Mouse (Mus musculus) MEL (cell line): ENCODE data around the gene Tm4sf19. TPM values are rescaled to one million over a fixed set of nuclear protein-coding genes. Genes with fewer than 3 reads are reported as not detected.

Source experiments
- DNase-seq: peaks from one replicate; pipeline ENCODE4 v3.0.0; 2011; ENCODE audit warnings: low read depth, low spot score
- H3K27ac ChIP-seq: 2 replicates; pipeline ENCODE4 v1.5.1; 2012; ENCODE audit warnings: low read depth, mild to moderate bottlenecking, control low read depth, low read length, moderate library complexity; ENCODE audit not compliant: control insufficient read depth
- H3K27me3 ChIP-seq, 2 experiments: fragments of 150-350 bp in 1 of 2; sonication (generic) in 1 of 2; 2 replicates each; pipeline ENCODE4 v1.6.1; 2012; ENCODE audit warnings: low read length in 2 of 2, mild to moderate bottlenecking in 2 of 2, improper control_type of control experiment in 1 of 2, moderate library complexity in 1 of 2; ENCODE audit not compliant: insufficient read depth in 2 of 2, control insufficient read depth in 1 of 2
- H3K36me3 ChIP-seq, 2 experiments: 2 replicates each; pipeline ENCODE4 v1.6.1; 2012 to 2014; ENCODE audit warnings: low read length in 2 of 2, improper control_type of control experiment in 1 of 2, inconsistent platforms in 1 of 2, mild to moderate bottlenecking in 1 of 2; ENCODE audit not compliant: insufficient read depth in 2 of 2, control insufficient read depth in 1 of 2
- H3K4me1 ChIP-seq, 2 experiments: fragments of 150-350 bp in 1 of 2; sonication (generic) in 1 of 2; 2 replicates each; pipeline ENCODE4 v1.6.1; 2012; ENCODE audit warnings: low read length in 2 of 2, improper control_type of control experiment in 1 of 2, mild to moderate bottlenecking in 1 of 2; ENCODE audit not compliant: insufficient read depth in 2 of 2, control insufficient read depth in 1 of 2
- H3K4me3 ChIP-seq, 2 experiments: fragments of 150-350 bp in 1 of 2; sonication (generic) in 1 of 2; 2 replicates each; pipeline ENCODE4 v1.5.1; 2012; ENCODE audit warnings: low read depth in 2 of 2, low read length in 2 of 2, mild to moderate bottlenecking in 2 of 2, moderate library complexity in 2 of 2, control low read depth in 1 of 2, improper control_type of control experiment in 1 of 2; ENCODE audit not compliant: control insufficient read depth in 1 of 2, insufficient read depth in 1 of 2
- H3K79me2 ChIP-seq: 2 replicates; pipeline ENCODE4 v1.6.1; 2012; ENCODE audit warnings: mild to moderate bottlenecking, low read length, moderate library complexity; ENCODE audit not compliant: control insufficient read depth, poor library complexity, insufficient read depth
- H3K9ac ChIP-seq: 2 replicates; pipeline ENCODE4 v1.6.1; 2012; ENCODE audit warnings: low read depth, mild to moderate bottlenecking, control low read depth, low read length, moderate library complexity; ENCODE audit not compliant: control insufficient read depth, poor library complexity, severe bottlenecking
- H3K9me3 ChIP-seq: fragments of 150-350 bp; sonication (generic); replicated peaks from 2 replicates; pipeline ENCODE4 v1.6.1; 2012; ENCODE audit warnings: mild to moderate bottlenecking, low read length, improper control_type of control experiment, moderate library complexity; ENCODE audit not compliant: insufficient read depth
- CHD1 ChIP-seq: IDR thresholded peaks from 2 replicates; pipeline ENCODE4 v1.6.1; 2012; ENCODE audit warnings: low read depth, mild to moderate bottlenecking, inconsistent platforms, low read length, improper control_type of control experiment
- CHD2 ChIP-seq: IDR thresholded peaks from 2 replicates; pipeline ENCODE4 v1.6.1; 2011; ENCODE audit warnings: low read length, improper control_type of control experiment
- E2F4 ChIP-seq: IDR thresholded peaks from 2 replicates; pipeline ENCODE4 v1.6.1; 2011; ENCODE audit warnings: low read depth, low read length, improper control_type of control experiment, borderline replicate concordance
- ELF1 ChIP-seq: IDR thresholded peaks from 2 replicates; pipeline ENCODE4 v1.6.1; 2014; ENCODE audit warnings: low read depth, mild to moderate bottlenecking, inconsistent platforms, low read length, improper control_type of control experiment, moderate library complexity
- EP300 ChIP-seq, 2 experiments: IDR thresholded peaks; 2 replicates each; pipeline ENCODE4 v1.6.1; 2011; ENCODE audit warnings: improper control_type of control experiment in 2 of 2, low read length in 2 of 2, low read depth in 1 of 2, mild to moderate bottlenecking in 1 of 2
- ETS1 ChIP-seq: IDR thresholded peaks from 2 replicates; pipeline ENCODE4 v1.6.1; 2012; ENCODE audit warnings: low read depth, mild to moderate bottlenecking, inconsistent platforms, low read length, improper control_type of control experiment, moderate library complexity
- GABPA ChIP-seq: IDR thresholded peaks from 2 replicates; pipeline ENCODE4 v1.6.1; 2012; ENCODE audit warnings: low read depth, mild to moderate bottlenecking, inconsistent platforms, low read length, improper control_type of control experiment, moderate library complexity
- GATA1 ChIP-seq: IDR thresholded peaks from 2 replicates; pipeline ENCODE4 v1.6.1; 2011; ENCODE audit warnings: low read depth, low read length, improper control_type of control experiment
- HCFC1 ChIP-seq: IDR thresholded peaks from 2 replicates; pipeline ENCODE4 v1.6.1; 2012; ENCODE audit warnings: low read depth, mild to moderate bottlenecking, inconsistent platforms, low read length, improper control_type of control experiment, moderate library complexity
- JUND ChIP-seq: IDR thresholded peaks from 2 replicates; pipeline ENCODE4 v1.6.1; 2011; ENCODE audit warnings: low read depth, mild to moderate bottlenecking, improper control_type of control experiment, low read length
- KAT2A ChIP-seq: conservative IDR thresholded peaks from 2 replicates; pipeline ENCODE4 v1.6.1; 2012; ENCODE audit warnings: low read depth, low read length, improper control_type of control experiment, inconsistent platforms
- MAFK ChIP-seq: IDR thresholded peaks from 2 replicates; pipeline ENCODE4 v1.6.1; 2011; ENCODE audit warnings: low read depth, mild to moderate bottlenecking, low read length, improper control_type of control experiment, borderline replicate concordance
- MAX ChIP-seq: IDR thresholded peaks from 2 replicates; pipeline ENCODE4 v1.6.1; 2011; ENCODE audit warnings: low read length, improper control_type of control experiment
- MAZ ChIP-seq: IDR thresholded peaks from 2 replicates; pipeline ENCODE4 v1.6.1; 2012; ENCODE audit warnings: low read depth, mild to moderate bottlenecking, inconsistent platforms, low read length, improper control_type of control experiment
- MXI1 ChIP-seq: IDR thresholded peaks from 2 replicates; pipeline ENCODE4 v1.6.1; 2011; ENCODE audit warnings: mild to moderate bottlenecking, low read depth, low read length, improper control_type of control experiment
- MYB ChIP-seq: IDR thresholded peaks from 2 replicates; pipeline ENCODE4 v1.6.1; 2011; ENCODE audit warnings: mild to moderate bottlenecking, low read depth, low read length, improper control_type of control experiment
- MYC ChIP-seq: IDR thresholded peaks from 2 replicates; pipeline ENCODE4 v1.6.1; 2011; ENCODE audit warnings: low read depth, mild to moderate bottlenecking, low read length, improper control_type of control experiment, moderate library complexity
- NELFE ChIP-seq: IDR thresholded peaks from 2 replicates; pipeline ENCODE4 v1.6.1; 2011; ENCODE audit warnings: low read depth, low read length, improper control_type of control experiment
- NRF1 ChIP-seq: IDR thresholded peaks from 2 replicates; pipeline ENCODE4 v1.6.1; 2014; ENCODE audit warnings: low read depth, mild to moderate bottlenecking, inconsistent platforms, low read length, improper control_type of control experiment, moderate library complexity; ENCODE audit not compliant: poor library complexity, insufficient read depth, severe bottlenecking
- POLR2A ChIP-seq, 2 experiments: IDR thresholded peaks; 2 replicates each; pipeline ENCODE4 v1.6.1; 2011 to 2012; ENCODE audit warnings: low read length in 2 of 2, mild to moderate bottlenecking in 2 of 2, control low read depth in 1 of 2, improper control_type of control experiment in 1 of 2, low read depth in 1 of 2, moderate library complexity in 1 of 2; ENCODE audit not compliant: control insufficient read depth in 1 of 2, insufficient read depth in 1 of 2, poor library complexity in 1 of 2
- POLR2AphosphoS5 ChIP-seq: IDR thresholded peaks from 2 replicates; pipeline ENCODE4 v1.6.1; 2012; ENCODE audit warnings: low read depth, borderline replicate concordance, mild to moderate bottlenecking, inconsistent platforms, low read length, moderate library complexity, mixed read lengths
- RCOR1 ChIP-seq: IDR thresholded peaks from 2 replicates; pipeline ENCODE4 v1.6.1; 2012; ENCODE audit warnings: low read depth, mild to moderate bottlenecking, inconsistent platforms, low read length, improper control_type of control experiment
- SIN3A ChIP-seq: IDR thresholded peaks from 2 replicates; pipeline ENCODE4 v1.6.1; 2012; ENCODE audit warnings: low read length, improper control_type of control experiment, inconsistent platforms
- TBP ChIP-seq: IDR thresholded peaks from 2 replicates; pipeline ENCODE4 v1.8.0; 2011; ENCODE audit warnings: low read depth, low read length, improper control_type of control experiment
- TCF12 ChIP-seq: IDR thresholded peaks from 2 replicates; pipeline ENCODE4 v1.6.1; 2014; ENCODE audit warnings: low read depth, mild to moderate bottlenecking, inconsistent platforms, low read length, improper control_type of control experiment, moderate library complexity
- UBTF ChIP-seq: IDR thresholded peaks from 2 replicates; pipeline ENCODE4 v1.6.1; 2012; ENCODE audit warnings: low read depth, mild to moderate bottlenecking, inconsistent platforms, low read length, improper control_type of control experiment, moderate library complexity, borderline replicate concordance; ENCODE audit not compliant: insufficient read depth
- USF1 ChIP-seq: IDR thresholded peaks from 2 replicates; pipeline ENCODE4 v1.6.1; 2014; ENCODE audit warnings: low read depth, mild to moderate bottlenecking, inconsistent platforms, low read length, improper control_type of control experiment, moderate library complexity
- ZC3H11A ChIP-seq: IDR thresholded peaks from 2 replicates; pipeline ENCODE4 v1.6.1; 2012; ENCODE audit warnings: low read depth, mild to moderate bottlenecking, inconsistent platforms, low read length, improper control_type of control experiment
- ZKSCAN1 ChIP-seq: IDR thresholded peaks from 2 replicates; pipeline ENCODE4 v1.6.1; 2012; ENCODE audit warnings: low read depth, mild to moderate bottlenecking, inconsistent platforms, low read length, improper control_type of control experiment, moderate library complexity
- ZNF384 ChIP-seq: IDR thresholded peaks from 2 replicates; pipeline ENCODE4 v1.6.1; 2012; ENCODE audit warnings: low read depth, mild to moderate bottlenecking, inconsistent platforms, low read length, improper control_type of control experiment
- polyA plus RNA-seq, 2 experiments: library from polyadenylated mRNA; stranded (reverse) in 1 of 2; unstranded in 1 of 2; fragments of >175 nt in 1 of 2; fragments of >200 nt in 1 of 2; gene quantifications; 2 replicates each; pipeline versions ENCODE4 v1.2.1 to v1.2.4; 2012; ENCODE audit warnings: low replicate concordance in 2 of 2, low read depth in 1 of 2; ENCODE audit not compliant: insufficient read length in 2 of 2, insufficient read depth in 1 of 2, missing spikeins in 1 of 2
- total RNA-seq: library from RNA; depleted of rRNA; stranded (reverse); fragments of 300-350 nt; gene quantifications from 2 replicates; pipeline ENCODE4 v1.2.3, GENCODE M21; 2012

Gene Tm4sf19
- total and polyA plus RNA-seq, 3 experiments: 0.06 TPM; not detected in 2

DNA sequence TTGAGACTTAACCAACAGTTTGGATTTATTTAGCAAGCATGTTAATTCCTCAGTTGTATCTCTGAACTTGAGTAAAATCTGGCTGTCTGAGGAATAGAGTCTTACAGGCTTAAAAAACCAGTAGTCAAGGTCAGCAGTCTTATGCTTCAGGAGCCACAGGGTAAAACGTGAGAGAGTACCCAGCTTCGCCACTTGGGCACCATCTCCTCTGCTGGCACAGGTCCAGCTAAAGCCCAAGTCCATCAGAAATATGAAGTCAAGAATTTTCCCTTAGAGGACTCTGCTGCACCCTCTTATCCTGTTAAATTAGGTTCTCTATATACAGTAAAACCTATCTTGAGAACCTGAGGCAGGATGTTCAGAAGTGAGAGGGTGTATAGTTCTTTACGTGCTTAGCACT, 13.5 kb upstream of the Tm4sf19 start:
- H3K36me3 ChIP-seq: peaks cover 13 to 49% of the 10 kb centered on the region in 2 experiments
- no peak overlapping the region for H3K4me3 ChIP-seq
- H3K9me3 ChIP-seq: no peaks in the 10 kb centered on the region
- peaks cover 13 to 28% of the 10 kb centered on the region in 2 experiments for H3K4me1 ChIP-seq
- DNase-seq: no peak
- H3K27me3 ChIP-seq: no peaks in the 10 kb centered on the region
- no peak overlapping the region for H3K27ac ChIP-seq
- H3K79me2 ChIP-seq: no peaks in the 10 kb centered on the region
- TF ChIP-seq E2F4 (no peak), JUND (no peak), SIN3A (no peak), KAT2A (no peak), POLR2A (IDR thresholded peaks at IDR 0.05; ENCODE audit: control insufficient read depth in 1 of 2, insufficient read depth in 1 of 2, low read depth in 1 of 2, low read length in 2 of 2, poor library complexity in 1 of 2) (no peak), ELF1 (no peak), GATA1 (no peak), UBTF (no peak)
- H3K9ac ChIP-seq: no peak overlapping the region

DNA sequence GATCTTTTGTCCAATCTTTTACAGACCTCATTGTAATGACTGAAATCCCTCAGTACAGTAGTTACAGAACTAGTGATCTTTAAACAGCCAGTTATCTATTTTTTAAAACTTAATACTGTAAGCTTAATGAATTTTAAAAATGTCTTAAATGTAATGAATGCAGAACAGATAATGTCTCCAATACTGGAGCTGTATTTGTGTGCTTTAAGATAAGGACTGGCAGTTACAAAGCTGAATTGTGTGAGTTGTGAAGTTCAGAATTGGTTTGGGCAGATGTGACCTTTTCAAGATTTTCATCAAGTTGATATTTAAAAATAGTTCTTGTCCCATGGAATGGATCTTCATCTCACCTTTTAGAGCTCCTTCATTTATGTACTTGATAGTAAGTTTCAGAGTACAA, 11.3 kb upstream of the Tm4sf19 start:
- Histone ChIP-seq H3K27ac (peak overlapping the region; percentile 61; the same call in 1 of the 2 replicates), H3K4me1 (peaks cover 11 to 25% of the 10 kb centered on the region in 2 experiments), H3K9ac (no peak overlapping the region), H3K9me3 (no peaks in the 10 kb centered on the region), H3K4me3 (no peak overlapping the region), H3K27me3 (no peaks in the 10 kb centered on the region), H3K36me3 (peaks cover 8 to 44% of the 10 kb centered on the region in 2 experiments), H3K79me2 (no peaks in the 10 kb centered on the region)
- peak; percentile 75 for TF ChIP-seq GATA1
- TF ChIP-seq POLR2AphosphoS5: no peak
- no peak for TF ChIP-seq MXI1
- TF ChIP-seq CHD1: no peak
- TF ChIP-seq MAZ: no peak
- TF ChIP-seq RCOR1: peak; percentile 70
- peak; percentile 50; the same call in 1 of the 2 replicates for TF ChIP-seq SIN3A
- TF ChIP-seq MAFK: no peak
- TF ChIP-seq MAX: no peak
- TF ChIP-seq HCFC1: no peak
- peak; percentile 86 to 87 for TF ChIP-seq EP300 (IDR thresholded peaks at IDR 0.05; ENCODE audit: low read depth in 1 of 2, low read length in 2 of 2)
- TF ChIP-seq UBTF: no peak
- TF ChIP-seq TCF12: peak; percentile 78
- TF ChIP-seq KAT2A: peak; percentile 21; the same call in 1 of the 2 replicates
- TF ChIP-seq GABPA: no peak
- no peak for TF ChIP-seq ZC3H11A
- no peak for TF ChIP-seq MYC
- TF ChIP-seq MYB: peak; percentile 70
- no peak for TF ChIP-seq ZNF384
- TF ChIP-seq JUND: no peak
- TF ChIP-seq ETS1: 0 out of 2 replicates have a peak, but pooled peaks have one; percentile 15
- no peak for TF ChIP-seq NRF1
- TF ChIP-seq TBP: no peak
- no peak for TF ChIP-seq NELFE
- TF ChIP-seq ZKSCAN1: no peak
- TF ChIP-seq CHD2: no peak
- no peak for TF ChIP-seq USF1
- no peak for TF ChIP-seq POLR2A (IDR thresholded peaks at IDR 0.05; ENCODE audit: control insufficient read depth in 1 of 2, insufficient read depth in 1 of 2, low read depth in 1 of 2, low read length in 2 of 2, poor library complexity in 1 of 2)
- DNase-seq: peak; percentile 42
